Mouse (Mus musculus): ENCODE measurements at regions not wholly inside any gene's neighbourhood (a gene's known extent, or its start where the extent isn't known, plus 50 kb on each side); places are given as distances from the start of the nearest gene placed in this dataset.

DNA sequence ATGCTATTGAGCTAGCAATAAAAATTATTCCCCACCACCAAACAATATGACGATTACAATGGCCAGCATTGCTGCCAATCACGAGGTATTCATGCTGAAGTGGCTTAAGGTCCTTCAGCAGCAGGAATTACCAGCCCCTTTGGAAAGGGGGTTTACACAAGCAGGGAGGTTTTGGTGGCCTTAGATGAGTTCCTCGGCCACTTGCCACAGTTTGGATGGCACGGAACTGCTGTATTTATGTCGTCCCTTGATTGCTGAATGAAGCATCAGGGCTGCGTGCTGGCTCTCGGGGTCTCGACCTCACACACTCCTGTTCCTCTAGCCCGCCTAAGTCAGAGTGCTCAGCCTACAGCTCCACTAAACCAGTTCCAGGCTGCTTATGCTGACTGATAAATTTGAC, 361.2 kb upstream of the Nfe2l3 start:
- DNase-seq, result no peak

DNA sequence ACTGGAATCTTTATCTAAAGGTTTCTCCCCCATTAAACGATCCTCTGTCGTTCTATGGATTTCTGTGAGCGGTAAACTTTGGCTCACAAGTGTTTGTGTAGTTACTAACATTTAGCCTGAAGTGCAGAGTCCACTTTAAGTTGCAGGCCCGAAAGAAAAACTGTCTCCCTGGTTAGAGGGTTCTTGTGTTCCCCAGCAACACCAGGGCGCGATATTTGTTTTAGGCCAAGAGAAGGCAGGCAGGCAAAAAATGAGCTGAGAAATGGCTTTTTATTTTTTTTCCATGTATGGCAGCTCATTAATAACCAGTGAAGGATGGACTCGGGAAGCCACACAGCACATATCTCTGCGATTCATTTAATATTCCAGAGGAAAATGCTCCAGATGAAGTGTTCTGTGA, 357.4 kb upstream of the Nfe2l3 start:
- no peak for DNase-seq

DNA sequence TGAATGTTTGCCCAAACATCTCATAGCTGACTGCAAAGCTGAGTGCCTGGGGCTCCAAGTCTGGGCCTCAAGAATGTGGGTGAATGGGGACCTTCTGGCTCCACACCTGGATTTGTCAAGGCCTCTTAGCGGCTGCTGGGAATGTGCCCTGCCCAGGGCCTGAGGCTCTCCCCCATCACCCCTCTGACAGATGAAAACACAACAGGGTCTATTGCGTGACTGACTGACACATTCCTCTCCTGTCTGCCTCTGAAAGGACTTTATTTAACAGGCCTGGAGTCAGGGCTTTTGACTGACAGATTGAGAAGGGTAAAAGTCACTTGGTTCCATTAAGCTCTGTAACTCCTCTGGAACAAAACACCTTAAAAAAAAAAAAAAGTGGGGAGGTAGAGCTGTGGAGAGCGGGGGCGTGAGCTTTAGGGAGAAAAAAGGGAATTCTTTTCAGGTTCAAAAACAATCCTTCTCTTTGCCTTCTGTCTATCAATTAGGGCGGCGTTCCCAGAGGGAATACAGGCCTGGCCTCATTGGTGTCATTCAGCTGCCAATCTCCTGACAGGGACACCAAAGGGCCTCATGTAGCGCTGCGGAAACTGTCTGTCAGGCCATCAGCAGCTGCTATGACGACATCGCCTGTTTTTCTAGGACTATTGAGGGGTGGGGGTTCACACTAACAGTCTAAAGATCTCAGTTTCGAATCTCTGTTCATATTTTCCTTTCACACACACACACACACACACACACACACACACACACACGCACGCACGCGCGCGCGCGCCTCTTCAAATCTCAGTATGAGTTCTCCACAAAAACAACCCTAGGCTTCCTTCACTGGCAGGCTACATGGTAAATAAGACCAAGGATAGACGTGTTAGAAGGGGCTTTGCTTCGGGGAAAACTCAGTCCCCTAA, 355.4 kb upstream of the Nfe2l3 start:
- no peak for DNase-seq

DNA sequence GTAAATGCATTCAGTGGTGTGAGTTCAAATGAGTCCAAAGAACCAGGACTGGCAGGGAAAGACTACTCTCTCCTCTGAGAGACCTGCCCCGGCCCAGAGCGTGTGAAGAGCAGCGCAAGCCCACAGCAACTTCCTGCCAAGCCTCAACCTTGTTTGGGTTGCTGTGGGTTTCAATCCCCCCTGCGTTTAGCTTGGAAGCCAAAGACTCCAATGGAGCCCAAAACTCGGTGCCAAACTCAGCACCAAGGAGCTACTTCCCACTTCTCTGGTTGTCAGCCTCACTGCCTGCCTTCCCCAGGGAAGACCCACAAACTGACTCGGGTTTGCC, 354.7 kb upstream of the Nfe2l3 start:
- DNase-seq, result no peak

DNA sequence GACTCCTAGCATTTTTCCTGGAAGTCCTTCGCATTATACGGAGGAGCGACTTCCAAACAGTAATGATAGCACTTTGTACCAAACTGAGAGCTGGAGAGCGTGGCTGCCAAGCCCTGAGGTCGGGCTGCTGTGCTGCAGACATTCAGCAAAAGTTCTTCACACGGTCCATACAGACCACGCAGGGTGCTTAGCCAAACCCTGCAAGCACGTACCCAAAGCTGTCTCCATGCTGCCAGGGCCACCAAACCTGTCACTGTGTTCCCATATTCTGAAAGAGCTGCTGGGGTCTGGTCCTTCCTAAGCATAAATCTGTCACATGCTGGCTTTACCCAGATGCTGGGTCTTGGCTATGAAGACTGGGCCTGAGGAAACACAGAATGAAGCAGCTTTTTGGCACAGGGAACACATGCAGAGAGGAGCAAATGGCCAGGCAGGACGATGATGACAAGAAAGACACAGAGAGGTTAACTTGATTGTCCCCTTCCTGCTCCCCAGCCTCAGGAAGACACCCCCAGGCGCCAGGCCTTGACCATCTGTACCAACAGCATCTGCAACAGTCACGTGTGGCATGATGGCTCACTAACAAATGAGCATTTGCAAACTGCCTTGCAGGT, 354.0 kb upstream of the Nfe2l3 start:
- no peak for DNase-seq

DNA sequence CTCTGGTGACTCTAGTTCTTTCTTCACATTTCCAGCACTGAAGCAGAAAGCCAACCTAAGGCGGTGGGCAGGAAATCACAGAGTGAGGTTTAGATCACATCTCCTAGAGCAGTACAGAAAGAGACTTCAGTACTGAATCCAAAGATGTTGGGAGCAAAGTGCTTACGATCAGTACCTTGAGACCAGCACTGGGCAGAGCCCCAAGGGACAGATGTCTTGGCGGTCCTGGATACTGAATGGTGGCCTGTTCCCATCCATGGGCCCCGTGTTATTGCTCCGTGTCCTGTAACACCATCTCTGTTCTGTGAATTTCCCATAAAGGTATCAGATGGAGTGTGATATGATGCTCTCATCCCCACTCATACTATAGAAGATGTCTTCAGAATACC, 353.5 kb upstream of the Nfe2l3 start:
- DNase-seq, result no peak

DNA sequence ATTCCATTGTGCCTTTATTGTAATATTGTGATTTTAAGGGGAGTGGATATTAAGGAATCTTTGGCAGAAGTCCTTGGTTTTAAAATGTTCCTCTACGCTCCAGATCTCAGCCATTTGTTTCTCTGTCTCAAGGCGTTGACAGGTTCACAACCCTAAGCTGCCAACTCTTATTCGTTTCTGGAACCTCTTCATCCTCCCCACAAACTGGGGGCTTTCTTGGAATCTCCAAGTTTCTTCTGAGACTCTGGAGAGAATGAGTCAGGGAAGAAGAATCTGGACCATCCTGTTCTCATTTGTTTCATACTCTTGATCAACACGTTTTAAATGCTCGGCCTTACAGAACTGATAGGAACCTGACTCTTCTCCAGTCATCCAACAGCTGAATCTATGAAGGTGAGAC, 351.4 kb upstream of the Nfe2l3 start:
- no peak for DNase-seq

DNA sequence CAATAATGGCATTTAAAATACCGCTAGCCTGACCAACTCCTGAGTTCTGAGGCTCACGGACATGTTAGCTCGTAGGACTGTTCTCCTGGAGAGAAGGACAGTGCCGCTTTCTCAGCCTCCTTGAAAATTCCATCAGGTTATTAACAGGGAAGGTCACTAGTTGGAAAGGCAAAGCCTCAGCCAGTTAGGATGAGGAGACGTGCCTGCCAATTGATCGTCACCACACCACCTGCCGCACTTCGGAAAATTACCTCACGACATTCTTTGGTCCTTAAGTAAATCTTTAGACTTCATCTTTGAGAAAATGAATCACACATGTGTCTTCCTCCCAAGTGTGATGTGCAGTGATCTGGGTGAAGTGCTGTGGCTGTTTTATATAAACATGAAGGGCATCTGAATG, 347.8 kb upstream of the Nfe2l3 start:
- no peak for DNase-seq

DNA sequence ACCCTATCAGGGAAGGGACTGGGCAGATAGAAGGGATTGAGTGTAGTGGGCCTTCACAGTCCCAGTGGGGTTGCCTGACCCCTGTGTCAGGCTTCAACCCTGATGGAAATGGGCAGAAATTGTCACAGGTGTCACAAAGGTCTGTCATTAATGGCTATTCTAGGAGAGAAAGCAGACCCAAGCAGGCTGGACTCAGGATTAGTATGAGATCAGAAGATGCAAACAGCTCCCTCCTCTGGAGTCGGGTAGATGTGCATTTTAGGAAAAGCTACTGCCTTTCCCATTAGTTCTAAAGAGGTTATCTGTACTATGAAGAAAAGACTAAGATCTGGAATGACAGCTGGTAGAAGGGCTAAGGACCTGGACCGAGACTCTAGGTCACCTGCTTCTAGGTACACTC, 346.9 kb upstream of the Nfe2l3 start:
- DNase-seq, result no peak

DNA sequence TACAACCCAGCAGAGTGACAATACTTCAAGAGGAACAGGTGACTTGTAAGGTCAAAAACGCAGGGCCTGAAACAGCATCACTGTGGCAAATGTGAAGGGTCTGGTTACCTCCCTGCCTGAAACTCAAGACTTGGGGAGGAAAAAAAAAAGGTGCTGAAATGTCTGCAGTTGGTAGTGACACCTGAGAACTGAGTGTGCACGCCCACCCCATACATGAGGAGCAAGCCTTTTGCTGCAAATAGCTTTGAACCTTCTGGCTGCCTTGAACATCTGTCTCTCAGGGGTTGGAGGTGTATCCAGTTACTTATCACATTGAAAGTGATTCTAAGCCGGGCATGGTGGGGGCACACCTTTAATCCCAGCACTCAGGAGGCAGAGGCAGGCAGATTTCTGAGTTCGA, 346.1 kb upstream of the Nfe2l3 start:
- DNase-seq, result no peak

DNA sequence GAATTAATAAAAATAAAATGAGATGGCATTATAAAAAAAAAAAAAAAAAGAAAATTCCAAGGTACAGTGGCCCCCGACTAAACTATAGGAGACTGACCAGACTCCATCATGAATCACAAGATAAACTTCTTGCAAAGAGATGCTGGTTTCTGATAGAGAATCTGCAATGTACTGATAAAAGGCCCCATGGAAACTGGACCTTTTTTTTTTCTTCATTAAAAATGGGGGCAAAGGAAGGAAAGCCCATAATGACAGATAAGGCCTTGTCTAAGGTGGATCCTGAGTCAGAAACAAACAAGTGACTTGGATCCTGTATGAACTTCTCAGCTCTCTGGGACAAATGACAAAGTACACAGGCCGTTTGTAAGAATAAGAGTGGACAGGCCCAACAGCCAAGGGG, 344.7 kb upstream of the Nfe2l3 start:
- no peak for DNase-seq

DNA sequence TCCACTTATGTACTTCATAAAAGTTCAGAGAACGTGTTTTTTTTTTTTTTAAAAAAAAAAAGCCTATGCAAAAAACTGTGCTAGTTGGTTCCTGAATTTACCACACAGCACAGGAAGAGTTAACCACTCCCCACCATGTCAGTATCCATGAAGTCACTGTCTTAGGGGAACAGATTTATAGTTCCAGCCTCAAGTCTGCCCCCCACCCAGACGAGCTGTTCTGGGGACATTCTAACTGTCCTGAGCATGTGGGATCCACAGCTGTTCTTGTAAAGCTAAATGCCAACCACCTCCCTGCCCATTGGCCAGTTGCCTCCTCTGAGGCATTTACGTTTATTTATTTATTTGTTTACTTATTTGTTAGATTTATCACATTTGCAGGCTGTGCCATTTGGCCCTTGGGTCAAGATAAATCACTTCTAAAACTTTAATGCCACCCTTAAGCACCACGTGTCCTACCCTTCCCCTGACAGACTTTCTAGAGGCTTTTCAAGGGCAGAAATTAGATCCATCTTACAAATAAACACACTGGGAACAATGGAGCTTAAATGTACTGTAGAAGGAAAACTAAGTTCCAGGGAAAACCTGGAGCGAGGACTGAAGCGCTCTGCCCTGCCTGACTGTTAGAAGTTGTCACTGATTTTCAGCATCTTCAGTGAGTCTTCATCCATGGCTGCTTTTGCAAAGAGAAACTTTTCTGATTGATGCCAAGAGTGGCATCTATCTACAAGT, 343.7 kb upstream of the Nfe2l3 start:
- no peak for DNase-seq

DNA sequence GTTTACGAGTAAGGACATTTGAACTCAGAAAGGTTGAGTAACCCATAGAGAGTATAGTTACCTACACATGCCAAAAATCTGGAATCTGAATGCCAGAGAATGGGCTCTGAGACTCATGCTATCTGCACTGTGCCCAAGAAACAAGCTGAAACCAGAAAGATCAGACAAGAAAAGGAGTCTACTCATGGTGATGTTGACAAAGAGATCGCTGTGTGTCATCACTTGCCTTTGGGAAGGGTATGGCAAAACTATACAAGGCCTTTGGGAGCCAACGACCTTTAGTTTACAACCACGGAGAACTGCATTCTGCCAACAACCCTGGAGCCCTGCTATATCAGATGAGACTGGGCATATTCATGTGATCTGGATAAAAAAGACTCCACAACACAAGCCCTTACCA, 339.3 kb upstream of the Nfe2l3 start:
- DNase-seq, result no peak

DNA sequence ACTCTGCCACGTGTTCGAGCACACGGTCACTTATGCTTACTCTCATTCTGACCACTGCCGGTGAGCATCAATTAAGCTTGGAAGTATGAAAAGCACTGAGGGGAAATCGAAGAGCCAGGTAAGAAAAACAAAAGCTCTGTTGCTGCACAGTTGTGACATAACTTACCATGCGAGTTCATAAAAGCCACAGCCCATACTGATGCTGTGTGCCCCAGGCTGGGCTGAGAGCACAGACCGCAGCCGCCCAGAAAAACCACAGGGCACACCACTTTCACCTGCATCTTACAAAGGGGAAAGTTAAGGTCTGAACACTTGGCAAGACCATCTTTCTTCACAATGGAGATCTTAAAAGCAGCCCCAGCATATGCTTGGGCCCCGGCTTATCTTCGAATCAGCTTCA, 338.2 kb upstream of the Nfe2l3 start:
- no peak for DNase-seq

DNA sequence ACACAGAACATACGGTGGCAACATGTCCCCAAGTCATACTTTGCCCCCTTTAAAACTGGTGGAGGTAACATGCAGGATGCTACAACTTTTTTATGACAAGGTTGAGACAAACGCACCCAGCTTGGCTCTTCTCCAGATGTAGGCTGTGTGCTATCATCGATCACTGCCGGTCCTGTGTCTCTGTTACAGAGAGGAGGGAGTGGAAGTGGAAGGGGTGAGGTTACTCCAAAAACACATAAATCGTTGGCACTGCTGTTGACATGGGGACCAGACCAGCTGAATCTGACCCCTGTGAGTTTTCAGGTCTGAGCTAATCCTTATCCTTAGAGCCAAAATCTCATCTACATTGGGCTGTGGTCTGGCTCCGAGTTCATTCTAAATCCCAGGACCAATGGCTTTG, 335.0 kb upstream of the Nfe2l3 start:
- DNase-seq, result no peak

DNA sequence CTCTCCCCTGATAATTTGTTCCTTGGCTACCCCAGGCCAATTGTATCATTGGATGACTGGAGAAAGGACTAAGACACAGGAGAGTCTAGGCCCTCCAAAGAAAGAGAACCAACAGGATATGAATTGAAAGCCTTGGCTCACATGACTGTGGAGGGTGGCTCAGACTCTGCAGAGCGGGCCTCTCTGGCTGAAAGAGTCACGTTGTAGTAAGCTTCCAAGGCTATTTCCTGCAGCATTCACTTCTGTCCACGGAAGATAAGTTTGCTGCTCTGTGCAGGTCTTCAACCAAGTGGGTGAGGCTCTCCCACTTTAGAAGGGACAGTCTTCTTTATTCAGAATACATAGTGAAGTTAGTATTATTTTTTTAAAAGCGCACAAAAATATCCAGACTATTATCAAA, 332.1 kb upstream of the Nfe2l3 start:
- DNase-seq, result no peak

DNA sequence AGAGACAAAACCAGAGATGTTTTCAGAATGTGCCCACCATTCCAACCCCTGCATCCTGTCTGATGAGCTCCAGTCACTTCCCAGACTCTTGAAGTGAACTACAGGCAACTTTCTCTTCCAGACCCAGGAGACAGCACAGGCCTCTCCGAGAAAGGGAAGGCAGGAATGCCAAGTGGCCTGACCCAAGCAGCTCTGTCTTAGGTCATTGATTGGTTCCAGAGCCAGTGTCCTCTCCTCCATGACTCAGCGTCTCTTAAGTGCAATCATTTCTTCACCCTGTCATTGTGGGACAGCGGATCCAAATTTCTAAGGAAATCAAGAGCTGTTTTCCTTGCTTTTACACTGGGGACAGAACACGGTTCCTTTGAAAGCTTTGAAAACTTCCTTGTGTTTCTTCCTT, 329.2 kb upstream of the Nfe2l3 start:
- no peak for DNase-seq

DNA sequence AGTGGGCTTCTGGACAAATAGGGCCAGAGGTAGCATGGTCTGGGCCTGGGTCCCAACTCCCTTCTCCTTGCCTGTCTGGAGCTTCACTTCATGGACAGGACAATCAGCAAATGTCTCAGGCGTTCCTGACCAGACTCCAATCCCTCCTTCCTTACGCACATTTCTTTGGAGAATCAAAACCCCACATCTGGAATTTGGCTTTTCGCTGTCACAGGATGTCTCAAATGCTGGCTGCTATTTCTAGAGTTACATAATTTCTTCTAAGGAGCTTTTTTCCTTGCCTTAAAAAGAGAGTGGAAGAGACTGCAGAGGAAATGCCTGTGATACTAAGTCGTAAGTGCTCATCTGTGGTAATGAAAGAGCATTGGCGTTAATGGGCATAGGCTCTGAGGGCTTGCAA, 328.1 kb upstream of the Nfe2l3 start:
- DNase-seq, result no peak

DNA sequence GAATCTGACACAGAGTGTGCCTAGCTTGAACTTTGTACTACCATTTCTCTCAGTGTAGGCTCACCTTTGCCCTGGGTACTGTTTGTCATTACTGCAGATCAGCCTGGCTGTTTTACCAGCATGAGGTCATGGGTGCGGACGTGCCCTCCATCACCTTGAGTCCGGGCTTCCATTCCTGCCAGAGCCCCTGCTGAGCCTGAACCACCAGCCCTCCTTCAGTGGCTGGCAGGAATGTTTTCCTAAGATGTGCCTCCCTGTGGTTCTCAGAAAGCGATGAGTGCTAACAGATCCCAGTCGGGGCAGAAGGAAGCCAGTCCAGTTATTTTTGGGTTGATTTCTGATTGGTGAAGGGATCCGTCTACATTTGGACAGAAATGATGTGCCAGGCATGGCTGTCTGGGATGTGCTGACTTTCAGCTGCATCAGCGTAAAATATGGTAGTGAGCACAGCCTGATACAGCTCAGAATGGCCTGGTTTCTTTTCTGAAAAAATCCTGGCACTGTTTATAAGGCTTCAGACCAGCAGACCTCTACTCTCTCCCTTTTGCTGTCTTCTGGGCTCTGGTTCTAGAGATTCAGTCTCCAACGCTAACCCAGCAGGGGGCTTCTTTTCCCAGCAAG, 324.0 kb upstream of the Nfe2l3 start:
- DNase-seq, result no peak

DNA sequence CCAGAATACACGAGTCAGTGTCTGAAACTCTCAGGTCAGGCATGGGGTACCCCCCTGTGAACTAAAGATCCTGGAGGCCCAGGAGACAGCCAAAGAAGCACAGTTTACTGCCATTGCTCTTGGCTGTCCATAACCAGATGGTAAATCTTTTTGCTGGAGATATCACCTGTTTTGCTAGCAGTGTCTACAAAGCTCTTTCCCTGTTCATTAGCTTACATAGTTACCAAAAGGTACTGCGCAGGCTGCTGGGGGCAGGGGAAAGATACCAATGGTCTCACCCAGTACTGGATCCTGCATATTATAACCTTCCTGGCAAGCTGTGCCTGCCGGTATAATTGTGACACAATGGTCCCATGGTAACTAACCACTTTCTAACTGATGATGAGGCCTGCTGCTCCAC, 321.9 kb upstream of the Nfe2l3 start:
- no peak for DNase-seq

DNA sequence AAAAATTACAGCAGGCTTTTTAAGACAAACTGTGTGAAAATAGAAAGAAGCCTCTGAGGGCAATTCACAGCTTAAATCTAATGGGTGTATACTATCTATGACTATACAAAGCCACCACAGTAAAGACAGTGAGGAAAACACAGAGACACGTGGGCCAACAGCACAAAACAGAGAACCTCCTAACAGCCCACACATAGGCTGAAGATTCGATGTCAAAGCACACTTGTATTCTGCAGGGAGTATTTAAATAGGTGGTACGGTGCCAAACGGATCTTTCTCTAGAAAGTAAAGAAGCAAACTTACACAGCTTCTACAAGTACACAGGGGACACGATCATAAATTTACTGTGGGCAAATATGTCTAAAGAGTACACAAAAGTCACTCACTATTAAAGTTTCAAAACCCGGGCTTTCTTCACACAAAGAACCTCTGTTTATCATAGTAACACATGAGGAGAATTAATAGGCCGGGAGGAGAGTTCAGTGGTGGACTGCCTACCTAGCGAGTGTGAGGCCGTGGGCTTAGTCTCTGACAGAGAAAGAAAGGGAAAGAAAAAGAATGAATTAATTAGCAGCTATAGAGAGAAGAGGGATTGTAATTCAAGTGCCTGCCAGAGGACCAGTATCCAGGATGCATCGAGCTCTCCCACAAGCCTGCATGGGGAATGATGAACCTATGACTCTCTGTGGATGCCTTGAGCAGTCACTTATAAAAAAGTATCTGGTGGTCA, 317.7 kb upstream of the Nfe2l3 start:
- no peak for DNase-seq

DNA sequence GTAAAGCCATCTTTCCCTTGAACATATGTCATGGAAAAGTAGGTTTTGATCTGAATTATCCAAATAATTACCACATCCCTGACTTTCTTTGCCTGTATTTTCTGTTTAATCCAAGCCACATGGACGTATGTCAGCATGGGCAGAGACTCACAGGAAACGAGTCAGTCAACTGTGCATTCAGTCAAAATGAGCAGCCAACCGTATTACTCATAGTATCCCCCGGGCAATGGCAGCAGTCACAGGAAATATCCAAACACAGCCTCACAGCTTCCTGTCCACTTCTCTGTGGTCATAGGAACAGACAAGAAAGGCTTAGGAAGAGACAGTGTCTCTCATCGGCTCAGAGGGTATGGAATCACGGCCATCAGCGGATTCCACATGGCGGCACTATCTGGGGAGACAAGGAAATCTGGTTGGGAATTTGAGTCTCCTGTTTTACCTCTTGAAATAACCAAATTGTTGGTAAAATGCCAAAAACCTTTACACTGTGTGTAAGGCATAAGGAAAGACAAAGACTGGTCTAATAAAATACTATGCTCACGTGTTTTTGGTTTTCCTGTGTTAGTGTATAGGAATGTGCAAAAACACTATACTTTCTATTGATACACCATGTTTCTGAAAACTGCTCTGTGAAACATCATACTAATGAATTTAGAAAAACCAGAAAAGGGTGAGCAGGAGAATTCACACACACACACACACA, 313.5 kb upstream of the Nfe2l3 start:
- DNase-seq, result no peak

Measured in cerebellum, adult 11-12 months (tissue).